11 mouse cellular contexts compared by ENCODE assay signal in genomic region chr15:84299662-84300333, GRCm38 (mm10). TPM values are rescaled to one million over a fixed set of nuclear protein-coding genes. Genes with fewer than 3 reads are reported as not detected.
DNase-seq lines count a peak whose midpoint lies in the region; ATAC-seq and TF ChIP-seq lines count a peak whose summit lies in the region.
"Had no signal": no experiment of that assay in that cellular context is flagged by ENCODE, and none has a peak within 500 bp of the region (broad histone marks: within the 10 kb centered on the region; RNA-seq: fewer than 3 reads in every experiment).

No protein-coding gene starts in this region.

- peak overlapping the region; percentile 43 for H3K9ac ChIP-seq in forebrain, embryonic 13.5 days
- H3K9ac ChIP-seq: lung, embryonic 15.5 days; stomach, embryonic 15.5 days had no signal

- H3K36me3 ChIP-seq in forebrain, embryonic 13.5 days (ENCODE audit: poor library complexity, severe bottlenecking): no peaks in the 10 kb centered on the region
- H3K36me3 ChIP-seq: lung, embryonic 15.5 days; stomach, embryonic 15.5 days had no signal

- DNase-seq in layer of hippocampus, adult 2 months (ENCODE audit: low spot score in 2 of 2): no peak
- no peak for DNase-seq in layer of hippocampus, adult 9-11 months
- DNase-seq in mesoderm, embryonic 11.5 days (ENCODE audit: low read depth, low spot score): peak; percentile 77
- DNase-seq in retina, postnatal 1 day: peak; percentile 75
- no peak for DNase-seq in lung, postnatal 25 days (ENCODE audit: low spot score)
- DNase-seq in frontal cortex, postnatal 25 days (ENCODE audit: low spot score in 2 of 2): no peak
- DNase-seq in adrenal gland, postnatal 14 days: no peak

- H3K27me3 ChIP-seq in forebrain, embryonic 13.5 days: no peaks in the 10 kb centered on the region; the same call in 1 of the 2 replicates
- H3K27me3 ChIP-seq: lung, embryonic 15.5 days; stomach, embryonic 15.5 days had no signal

- peak overlapping the region; percentile 85 for H3K27ac ChIP-seq in layer of hippocampus, adult 2 months
- H3K27ac ChIP-seq in forebrain, embryonic 13.5 days: peak overlapping the region; percentile 85
- H3K27ac ChIP-seq: stomach, embryonic 15.5 days had no signal

- H3K9me3 ChIP-seq in forebrain, embryonic 13.5 days (replicated peaks): no peaks in the 10 kb centered on the region
- H3K9me3 ChIP-seq: lung, embryonic 15.5 days; stomach, embryonic 15.5 days had no signal

- peak overlapping the region; percentile 22 for H3K4me2 ChIP-seq in forebrain, embryonic 13.5 days
- H3K4me2 ChIP-seq: lung, embryonic 15.5 days; stomach, embryonic 15.5 days had no signal

- H3K4me1 ChIP-seq in forebrain, embryonic 13.5 days: peaks cover 63% of the 10 kb centered on the region

- H3K4me3 ChIP-seq in layer of hippocampus, adult 2 months: no peak overlapping the region
- no peak overlapping the region for H3K4me3 ChIP-seq in forebrain, embryonic 13.5 days
- H3K4me3 ChIP-seq: left cerebral cortex, adult 2 months; lung, embryonic 15.5 days; stomach, embryonic 15.5 days had no signal

- 11% methylated on average over 9 of the region's 9 CpGs for WGBS in forebrain, embryonic 13.5 days

- no peak for TF ChIP-seq CTCF in layer of hippocampus, adult 2 months (conservative IDR thresholded peaks at IDR 0.05)

- 0 out of 2 replicates have a peak, but pooled peaks have one; percentile 12 for ATAC-seq in forebrain, embryonic 13.5 days

RNA-seq across cellular contexts. Expression of gene Parvg, which starts 24.0 kb away (rescaled TPM):
- 10 to 100 TPM; 20.9 to 26.6 TPM for total RNA-seq in layer of hippocampus, adult 2 months (2021)
- 0.64 and 0.66 TPM in 2 replicates for polyA plus RNA-seq in forebrain, embryonic 13.5 days (2015; fragmentation: Nextera tagmentation; extraction: Ambion mirVana)
- total RNA-seq in adrenal gland, postnatal 14 days (2021): 1.3 and 6.9 TPM in 2 replicates

Comparison
In these comparisons a context has a peak if more than half of its experiments do, and no peak if none do; other contexts are left out.
1. DNase-seq: peak in mesoderm, embryonic 11.5 days (single experiment) and retina, postnatal 1 day (single experiment); none in layer of hippocampus, adult 2 months (0 of 2), layer of hippocampus, adult 9-11 months (single experiment), lung, postnatal 25 days (single experiment), frontal cortex, postnatal 25 days (0 of 2) and adrenal gland, postnatal 14 days (single experiment).